Mouse (Mus musculus): Measurements from ENCODE around the gene Stx8. TPM values are rescaled to one million over a fixed set of nuclear protein-coding genes. Genes with fewer than 3 reads are reported as not detected.

Gene Stx8
- total and polyA plus RNA-seq, 3 experiments: 29.5 to 152 (median 30.9) TPM

- no peak overlapping the region for H3K9ac ChIP-seq (ENCODE audit: control insufficient read depth, low read depth, low read length, poor library complexity, severe bottlenecking)
- no peaks in the 10 kb centered on the region for H3K79me2 ChIP-seq (ENCODE audit: control insufficient read depth, insufficient read depth, low read length, poor library complexity)
- H3K4me3 ChIP-seq (ENCODE audit: control insufficient read depth in 1 of 2, insufficient read depth in 1 of 2, low read depth in 2 of 2, low read length in 2 of 2): no peak overlapping the region
- H3K27ac ChIP-seq (ENCODE audit: control insufficient read depth, low read depth, low read length): no peak overlapping the region
- TF ChIP-seq RCOR1 (IDR thresholded peaks at IDR 0.05; ENCODE audit: low read depth, low read length) (no peak), MEF2A (IDR thresholded peaks at IDR 0.05; ENCODE audit: extremely low read depth, insufficient replicate concordance, low read depth, low read length, poor library complexity, severe bottlenecking) (no peak), USF1 (IDR thresholded peaks at IDR 0.05; ENCODE audit: low read depth, low read length) (no peak), SIN3A (IDR thresholded peaks at IDR 0.05; ENCODE audit: low read length) (no peak), CHD2 (IDR thresholded peaks at IDR 0.05; ENCODE audit: low read length) (no peak), CHD1 (IDR thresholded peaks at IDR 0.05; ENCODE audit: low read depth, low read length) (no peak), MYC (IDR thresholded peaks at IDR 0.05; ENCODE audit: low read depth, low read length) (no peak), UBTF (IDR thresholded peaks at IDR 0.05; ENCODE audit: borderline replicate concordance, insufficient read depth, low read depth, low read length) (no peak), MAX (IDR thresholded peaks at IDR 0.05; ENCODE audit: low read length) (no peak), ZNF384 (IDR thresholded peaks at IDR 0.05; ENCODE audit: low read depth, low read length) (no peak), TAL1 (IDR thresholded peaks at IDR 0.05; ENCODE audit: low read length) (no peak), RAD21 (IDR thresholded peaks at IDR 0.05; ENCODE audit: low read depth, low read length) (no peak), EP300 (IDR thresholded peaks at IDR 0.05; ENCODE audit: low read depth in 1 of 2, low read length in 2 of 2) (no peak), ZKSCAN1 (IDR thresholded peaks at IDR 0.05; ENCODE audit: low read depth, low read length) (no peak), POLR2AphosphoS5 (IDR thresholded peaks at IDR 0.05; ENCODE audit: borderline replicate concordance, low read depth, low read length) (no peak), KAT2A (conservative IDR thresholded peaks at IDR 0.05; ENCODE audit: low read depth, low read length) (no peak)
- peaks cover 0 to 5% of the 10 kb centered on the region in 2 experiments; a peak in 2 of 4 replicates for H3K4me1 ChIP-seq (ENCODE audit: control insufficient read depth in 1 of 2, insufficient read depth in 2 of 2, low read length in 2 of 2)
- DNase-seq (ENCODE audit: low read depth, low spot score): no peak
- H3K27me3 ChIP-seq (ENCODE audit: control insufficient read depth in 1 of 2, insufficient read depth in 2 of 2, low read length in 2 of 2): no peaks in the 10 kb centered on the region
- no peaks in the 10 kb centered on the region for H3K9me3 ChIP-seq (replicated peaks; ENCODE audit: insufficient read depth, low read length)
- no peaks in the 10 kb centered on the region for H3K36me3 ChIP-seq (ENCODE audit: control insufficient read depth in 1 of 2, insufficient read depth in 2 of 2, low read length in 2 of 2)
Observed at GRCm38 (mm10) chr11:68208582-68208981, 242.6 kb downstream of the Stx8 start.

- H3K9ac ChIP-seq (ENCODE audit: control insufficient read depth, low read depth, low read length, poor library complexity, severe bottlenecking): no peak overlapping the region
- no peak overlapping the region for H3K4me3 ChIP-seq (ENCODE audit: control insufficient read depth in 1 of 2, insufficient read depth in 1 of 2, low read depth in 2 of 2, low read length in 2 of 2)
- H3K27me3 ChIP-seq (ENCODE audit: control insufficient read depth in 1 of 2, insufficient read depth in 2 of 2, low read length in 2 of 2): no peaks in the 10 kb centered on the region
- no peak for DNase-seq (ENCODE audit: low read depth, low spot score)
- no peaks in the 10 kb centered on the region for H3K9me3 ChIP-seq (replicated peaks; ENCODE audit: insufficient read depth, low read length)
- H3K79me2 ChIP-seq (ENCODE audit: control insufficient read depth, insufficient read depth, low read length, poor library complexity): no peaks in the 10 kb centered on the region
- H3K4me1 ChIP-seq (ENCODE audit: control insufficient read depth in 1 of 2, insufficient read depth in 2 of 2, low read length in 2 of 2): peaks cover 0 to 5% of the 10 kb centered on the region in 2 experiments; a peak in 2 of 4 replicates
- H3K27ac ChIP-seq (ENCODE audit: control insufficient read depth, low read depth, low read length): no peak overlapping the region
- no peak for TF ChIP-seq NELFE (IDR thresholded peaks at IDR 0.05; ENCODE audit: low read depth, low read length)
- TF ChIP-seq ZMIZ1 (IDR thresholded peaks at IDR 0.05; ENCODE audit: low read depth, low read length): no peak
- TF ChIP-seq TAL1 (IDR thresholded peaks at IDR 0.05; ENCODE audit: low read length): no peak
- TF ChIP-seq SIN3A (IDR thresholded peaks at IDR 0.05; ENCODE audit: low read length): no peak
- TF ChIP-seq EP300 (IDR thresholded peaks at IDR 0.05; ENCODE audit: low read depth in 1 of 2, low read length in 2 of 2): no peak
- H3K36me3 ChIP-seq (ENCODE audit: control insufficient read depth in 1 of 2, insufficient read depth in 2 of 2, low read length in 2 of 2): no peaks in the 10 kb centered on the region
Observed at GRCm38 (mm10) chr11:68209506-68209905, 243.5 kb downstream of the Stx8 start.
